Mouse (Mus musculus) intestine, embryonic 14.5 days (tissue): ENCODE data around the gene BC030867. TPM values are rescaled to one million over a fixed set of nuclear protein-coding genes. Genes with fewer than 3 reads are reported as not detected.

Source experiments
- ATAC-seq: fragments of 200-750 bp; cut with Nextera tagmentation; replicated peaks from 2 replicates; pipeline ENCODE4 v1.8.0; 2017; ENCODE audit warnings: low read depth, moderate number of reproducible peaks, moderate TSS enrichment, moderate library complexity; ENCODE audit not compliant: low FRiP score, low TSS enrichment
- DNase-seq: peaks from one replicate; pipeline ENCODE4 v3.0.0-alpha.2; 2018; ENCODE audit warnings: low spot score
- H3K27ac ChIP-seq: fragments of 300-500 bp; sonication (generic); 2 replicates; pipeline ENCODE4 v1.5.1; 2014; ENCODE audit warnings: low read depth, mild to moderate bottlenecking, control low read depth
- H3K27me3 ChIP-seq: fragments of 300-500 bp; sonication (generic); replicated peaks from 2 replicates; pipeline ENCODE4 v1.6.1; 2014; ENCODE audit warnings: low read length, control low read depth; ENCODE audit not compliant: control insufficient read depth, insufficient read depth
- H3K36me3 ChIP-seq: fragments of 300-500 bp; sonication (generic); 2 replicates; pipeline ENCODE4 v1.6.1; 2014; ENCODE audit warnings: low read length, control low read depth; ENCODE audit not compliant: control insufficient read depth, insufficient read depth
- H3K4me1 ChIP-seq: fragments of 300-500 bp; sonication (generic); replicated peaks from 2 replicates; pipeline ENCODE4 v1.6.1; 2014; ENCODE audit warnings: low read length, control low read depth, mixed read lengths; ENCODE audit not compliant: control insufficient read depth, insufficient read depth
- H3K4me2 ChIP-seq: fragments of 300-500 bp; sonication (generic); 2 replicates; pipeline ENCODE4 v1.6.1; 2014; ENCODE audit warnings: low read length
- H3K4me3 ChIP-seq: fragments of 300-500 bp; sonication (generic); 2 replicates; pipeline ENCODE4 v1.5.1; 2014; ENCODE audit warnings: low read depth, low read length, control low read depth, mixed read lengths
- H3K9ac ChIP-seq: fragments of 300-500 bp; sonication (generic); 2 replicates; pipeline ENCODE4 v1.6.1; 2014; ENCODE audit warnings: mild to moderate bottlenecking, low read length
- H3K9me3 ChIP-seq: fragments of 300-500 bp; sonication (generic); 2 replicates; pipeline ENCODE4 v1.6.1; 2016; ENCODE audit warnings: low read length, control low read depth; ENCODE audit not compliant: control insufficient read depth
- WGBS: fragments of 180-500 bp; shearing (Covaris S2); extraction: QIAGEN DNeasy Blood & Tissue Kit; methylation state at CpG from one replicate; pipeline ENCODE4 v1.1.7; 2014; 5-methylcytosine and 5-hydroxymethylcytosine counted together
- polyA plus RNA-seq: library from polyadenylated mRNA; unstranded; fragments of >200 nt; fragmentation: Nextera tagmentation; extraction: Ambion mirVana; gene quantifications from 2 replicates; pipeline ENCODE4 v1.2.1, GENCODE M21; 2014

BC030867 gene
- polyA plus RNA-seq, 1 experiment from 2014 or later, result 16.5 TPM

DNA sequence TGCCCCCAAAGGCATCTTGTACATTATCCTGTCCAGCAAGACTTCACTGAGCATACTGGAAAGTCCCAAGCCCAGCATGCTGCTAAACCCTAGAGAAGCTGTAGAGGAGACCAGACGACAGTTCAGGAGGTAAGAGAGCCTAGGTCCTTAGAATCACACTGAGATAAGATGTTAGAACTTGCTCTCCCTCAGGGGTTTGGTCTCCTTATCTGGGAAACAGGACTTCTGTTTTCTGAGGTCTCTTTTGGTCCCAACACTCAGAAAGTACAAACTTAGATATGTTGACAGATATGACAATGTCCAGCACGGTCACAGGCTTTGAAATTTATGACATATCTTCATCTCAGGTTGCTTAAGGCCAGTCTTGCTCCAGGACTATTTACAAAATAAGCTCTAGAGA lies 12.7 kb upstream of the BC030867 start:
- no peak for ATAC-seq
- Histone ChIP-seq H3K4me3 (no peak overlapping the region), H3K36me3 (no peaks in the 10 kb centered on the region), H3K4me2 (no peak overlapping the region), H3K9me3 (no peaks in the 10 kb centered on the region), H3K27ac (no peak overlapping the region), H3K9ac (no peak overlapping the region), H3K27me3 (no peaks in the 10 kb centered on the region), H3K4me1 (no peaks in the 10 kb centered on the region; the same call in 1 of the 2 replicates)
- DNase-seq, result no peak
- 58% methylated on average over 2 of the region's 2 CpGs for WGBS

DNA sequence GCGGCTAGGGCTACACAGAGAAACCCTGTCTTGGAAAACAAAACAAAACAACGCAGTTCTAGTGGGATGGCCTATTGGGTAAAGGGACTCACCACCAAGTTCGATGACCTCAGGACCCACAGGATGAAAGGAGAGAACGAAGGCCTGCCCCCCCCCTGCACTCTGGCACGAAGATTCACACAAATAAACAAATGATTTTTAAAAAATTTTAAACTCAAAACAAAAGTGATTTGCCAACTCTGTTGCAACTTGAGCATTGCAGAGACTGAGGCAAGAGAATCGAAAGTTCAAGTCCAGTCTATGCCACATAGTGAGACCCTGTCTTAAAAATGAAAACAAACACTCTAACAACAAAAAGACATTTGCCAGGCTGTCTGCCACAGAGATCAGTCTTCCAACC lies 8.0 kb upstream of the BC030867 start:
- no peak for DNase-seq
- 81% methylated on average over 6 of the region's 6 CpGs for WGBS
- no peaks in the 10 kb centered on the region for H3K36me3 ChIP-seq
- ATAC-seq, result no peak
- H3K4me2 ChIP-seq, result no peak overlapping the region
- no peak overlapping the region for H3K4me3 ChIP-seq
- 0 out of 2 replicates have a peak, but pooled peaks cover 2% of the 10 kb centered on the region for H3K9me3 ChIP-seq
- no peaks in the 10 kb centered on the region for H3K27me3 ChIP-seq
- H3K4me1 ChIP-seq, result peaks cover 12% of the 10 kb centered on the region
- H3K9ac ChIP-seq, result no peak overlapping the region
- H3K27ac ChIP-seq, result no peak overlapping the region

DNA sequence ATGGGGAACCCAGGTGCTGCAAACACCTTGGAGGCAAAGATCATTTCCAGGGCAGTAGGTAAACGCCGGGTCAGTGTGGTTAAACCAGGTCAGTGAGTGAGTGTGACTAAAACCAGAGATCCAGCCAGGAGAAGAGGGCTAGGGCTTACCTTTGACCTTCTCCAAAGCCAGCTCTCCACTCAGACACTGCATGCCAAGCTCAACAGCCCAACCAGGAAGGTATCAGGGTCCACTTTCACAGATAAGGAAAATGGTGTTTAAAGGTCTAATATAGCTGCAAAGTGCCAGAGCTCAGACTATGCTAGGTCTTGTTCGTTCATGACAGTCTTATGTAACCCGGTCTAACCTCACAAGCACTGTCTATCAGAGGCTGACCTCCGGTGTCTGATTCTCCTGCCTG lies 7.4 kb upstream of the BC030867 start:
- H3K36me3 ChIP-seq, result no peaks in the 10 kb centered on the region
- H3K9me3 ChIP-seq, result 0 out of 2 replicates have a peak, but pooled peaks cover 2% of the 10 kb centered on the region
- DNase-seq, result no peak
- ATAC-seq, result no peak
- no peak overlapping the region for H3K4me2 ChIP-seq
- H3K27me3 ChIP-seq, result no peaks in the 10 kb centered on the region
- 73% methylated on average over 5 of the region's 5 CpGs for WGBS
- peaks cover 16% of the 10 kb centered on the region for H3K4me1 ChIP-seq
- no peak overlapping the region for H3K4me3 ChIP-seq
- H3K27ac ChIP-seq, result no peak overlapping the region
- H3K9ac ChIP-seq, result no peak overlapping the region

DNA sequence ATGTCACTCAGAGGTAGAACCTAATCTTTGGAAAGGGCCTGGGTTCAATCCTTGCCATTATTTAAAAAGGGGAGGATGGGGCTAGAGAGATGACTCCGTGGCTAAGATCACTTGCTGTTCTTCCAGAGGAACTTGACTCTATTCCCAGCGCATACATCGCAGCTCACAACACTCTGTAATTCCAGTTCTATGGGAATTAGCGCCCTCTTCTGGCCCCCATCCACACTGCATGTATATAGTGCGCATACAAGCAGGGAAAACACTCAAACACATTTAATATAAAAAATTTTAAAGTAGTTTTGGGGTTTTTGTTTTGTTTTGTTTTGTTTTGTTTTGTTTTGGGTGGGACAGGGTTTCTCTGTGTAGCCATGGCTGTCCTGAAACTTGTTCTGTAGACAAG lies 6.8 kb upstream of the BC030867 start:
- WGBS, result 54% methylated on average over 5 of the region's 5 CpGs
- H3K4me2 ChIP-seq, result no peak overlapping the region
- no peaks in the 10 kb centered on the region for H3K36me3 ChIP-seq
- no peak for ATAC-seq
- H3K4me3 ChIP-seq, result no peak overlapping the region
- H3K9ac ChIP-seq, result no peak overlapping the region
- DNase-seq, result no peak
- no peak overlapping the region for H3K27ac ChIP-seq
- H3K27me3 ChIP-seq, result no peaks in the 10 kb centered on the region
- peaks cover 16% of the 10 kb centered on the region for H3K4me1 ChIP-seq
- 0 out of 2 replicates have a peak, but pooled peaks cover 2% of the 10 kb centered on the region for H3K9me3 ChIP-seq

DNA sequence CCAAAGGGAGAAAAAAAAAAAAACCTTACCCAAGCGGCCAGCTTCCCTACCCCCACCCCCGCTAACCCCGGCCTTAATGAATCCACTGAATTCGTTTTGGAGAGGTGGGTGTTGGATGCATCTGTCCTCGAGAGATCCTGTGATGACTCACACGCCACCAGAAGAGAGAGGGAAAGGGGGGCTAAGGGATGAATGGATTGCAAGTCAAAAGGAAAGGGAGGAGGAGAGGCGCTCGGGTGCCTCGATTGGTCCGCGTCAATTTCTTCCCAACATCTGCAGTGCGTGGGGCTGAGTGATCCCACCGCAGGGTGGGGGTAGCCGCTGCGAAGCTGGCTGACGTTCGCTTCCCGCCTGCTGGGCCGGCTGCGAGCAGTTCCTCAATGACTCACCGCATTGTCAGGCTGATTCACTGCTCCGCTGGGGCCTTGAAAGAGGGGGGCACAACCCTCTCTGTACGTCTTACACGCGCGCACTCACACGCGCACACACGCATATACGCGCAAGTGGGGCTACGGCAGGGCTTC lies 3.7 kb upstream of the BC030867 start:
- WGBS, result under 1% methylated on average over 32 of the region's 32 CpGs
- Histone ChIP-seq H3K4me2 (peak overlapping the region; percentile 51), H3K4me3 (peak overlapping the region; percentile 32), H3K36me3 (no peaks in the 10 kb centered on the region), H3K27ac (peak overlapping the region; percentile 72), H3K4me1 (peaks cover 27% of the 10 kb centered on the region), H3K9ac (peak overlapping the region; percentile 37), H3K9me3 (0 out of 2 replicates have a peak, but pooled peaks cover 2% of the 10 kb centered on the region), H3K27me3 (no peaks in the 10 kb centered on the region)
- peak; percentile 67 for ATAC-seq
- DNase-seq, result peak; percentile 85

DNA sequence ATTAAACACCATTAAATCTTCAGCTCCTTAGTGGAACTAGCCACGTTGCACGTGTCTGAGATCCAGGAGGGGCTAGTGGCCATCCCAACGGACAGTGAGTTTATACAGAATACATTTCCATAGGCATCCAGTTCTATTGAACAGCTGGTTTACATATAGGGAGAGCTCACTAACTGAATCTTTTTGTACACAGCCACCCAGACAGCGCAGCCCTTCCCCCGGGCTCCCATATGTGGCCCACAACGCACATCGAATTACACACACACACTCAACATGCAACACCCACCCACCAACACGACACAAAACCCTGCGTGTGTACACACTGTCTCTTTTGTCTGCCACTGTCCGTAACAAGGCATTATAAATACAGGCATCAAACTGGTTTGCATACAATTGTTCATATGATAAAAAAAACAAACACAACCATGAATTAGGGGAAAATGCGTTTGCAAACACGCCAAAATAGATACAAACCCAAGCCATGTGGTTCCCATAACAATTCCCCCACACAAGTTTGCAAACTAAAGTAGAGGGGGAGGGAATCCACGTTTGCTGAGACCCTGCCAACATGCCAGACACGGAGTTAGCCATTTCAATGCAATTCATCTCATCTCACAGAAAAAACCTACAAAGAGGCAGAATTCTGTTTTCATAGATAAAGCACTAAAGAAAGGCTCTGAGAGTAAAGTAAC lies 3.0 kb upstream of the BC030867 start:
- 30% methylated on average over 14 of the region's 14 CpGs for WGBS
- ATAC-seq (no peak; the same call in 1 of the 2 replicates), DNase-seq (no peak)
- H3K9ac ChIP-seq, result peak overlapping the region; percentile 7; the same call in 1 of the 2 replicates
- H3K36me3 ChIP-seq, result no peaks in the 10 kb centered on the region
- H3K4me2 ChIP-seq, result peak overlapping the region; percentile 51
- H3K4me1 ChIP-seq, result peaks cover 27% of the 10 kb centered on the region
- H3K4me3 ChIP-seq, result peak overlapping the region; percentile 32; the same call in 1 of the 2 replicates
- no peaks in the 10 kb centered on the region for H3K27me3 ChIP-seq
- H3K27ac ChIP-seq, result peak overlapping the region; percentile 72
- H3K9me3 ChIP-seq, result 0 out of 2 replicates have a peak, but pooled peaks cover 2% of the 10 kb centered on the region

DNA sequence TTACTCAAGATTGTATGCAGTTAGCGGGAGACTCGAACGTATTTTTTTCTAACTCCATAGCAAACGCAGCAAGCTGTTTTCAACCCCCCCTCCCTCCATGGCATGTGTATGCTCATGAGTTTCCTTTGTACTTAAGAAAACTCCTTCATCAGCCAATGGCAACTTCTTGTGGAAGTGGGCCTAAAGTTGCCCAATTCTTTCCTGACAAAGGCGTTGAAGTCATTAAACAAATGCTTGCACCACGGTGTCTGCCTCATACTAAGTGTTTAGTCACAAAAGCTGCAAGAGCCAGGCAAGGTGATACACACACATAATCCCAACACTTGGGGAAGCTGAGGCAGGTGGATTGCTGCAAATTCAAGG lies 2.4 kb upstream of the BC030867 start:
- Histone ChIP-seq H3K27me3 (no peaks in the 10 kb centered on the region), H3K4me1 (peaks cover 27% of the 10 kb centered on the region), H3K27ac (peak overlapping the region; percentile 72), H3K9me3 (0 out of 2 replicates have a peak, but pooled peaks cover 2% of the 10 kb centered on the region), H3K4me3 (no peak overlapping the region), H3K36me3 (peaks cover under 1% of the 10 kb centered on the region; the same call in 1 of the 2 replicates), H3K9ac (0 out of 2 replicates have a peak overlapping the region, but pooled peaks have one; percentile 7), H3K4me2 (peak overlapping the region; percentile 51; the same call in 1 of the 2 replicates)
- DNase-seq (no peak), ATAC-seq (no peak)
- WGBS, result 76% methylated on average over 6 of the region's 6 CpGs

DNA sequence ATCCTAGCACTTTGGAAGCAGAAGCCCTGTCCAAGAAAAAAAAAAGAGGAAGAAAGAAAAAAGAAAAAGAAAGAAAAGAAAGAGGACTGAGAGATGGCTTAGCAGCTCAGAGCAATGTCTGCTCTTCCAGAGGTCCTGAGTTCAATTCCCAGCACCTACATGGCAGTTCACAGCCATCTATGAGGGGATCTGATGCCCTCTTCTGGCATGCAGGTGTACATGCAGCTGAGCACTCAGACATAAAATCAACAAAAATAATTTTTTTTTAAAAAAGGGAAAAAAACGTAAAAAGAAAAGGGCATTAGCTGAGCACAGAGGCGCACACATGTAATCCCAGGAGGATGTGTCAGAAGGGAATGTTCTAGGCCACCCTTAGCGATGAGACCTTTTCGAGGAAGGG lies 1.8 kb upstream of the BC030867 start:
- Histone ChIP-seq H3K4me1 (peaks cover 27% of the 10 kb centered on the region), H3K4me2 (no peak overlapping the region), H3K9me3 (0 out of 2 replicates have a peak, but pooled peaks cover under 1% of the 10 kb centered on the region), H3K4me3 (no peak overlapping the region), H3K27me3 (no peaks in the 10 kb centered on the region), H3K27ac (no peak overlapping the region), H3K36me3 (peaks cover 6% of the 10 kb centered on the region; the same call in 1 of the 2 replicates), H3K9ac (no peak overlapping the region)
- DNase-seq (no peak), ATAC-seq (no peak)
- 91% methylated on average over 4 of the region's 4 CpGs for WGBS
